Mouse (Mus musculus): ENCODE measurements around the gene Gfral. TPM values are rescaled to one million over a fixed set of nuclear protein-coding genes. Genes with fewer than 3 reads are reported as not detected.
A peak's percentile ranks its signal among the peaks of the same experiment; 100 is the strongest.

Gene Gfral
- total RNA-seq (2015) (not detected in 2 replicates), total RNA-seq (2017) (not detected in 2 replicates)

GRCm38 (mm10) chr9:76213557-76213956, at the start of gene Gfral:
Gene Gfral, minus strand, starts transcription at chr9:76213657.
- no peak for ATAC-seq (replicated peaks; ENCODE audit: poor library complexity)

GRCm38 (mm10) chr9:76257731-76258130, 44.3 kb upstream of the Gfral start:
- no peak for ATAC-seq (replicated peaks; ENCODE audit: poor library complexity)

GRCm38 (mm10) chr9:76252544-76252943, 39.1 kb upstream of the Gfral start:
- ATAC-seq (replicated peaks; ENCODE audit: poor library complexity): no peak

- ATAC-seq (replicated peaks; ENCODE audit: poor library complexity): no peak
Measured at GRCm38 (mm10) chr9:76252109-76252508, 38.7 kb upstream of the Gfral start.

GRCm38 (mm10) chr9:76242322-76242721, 28.9 kb upstream of the Gfral start:
- no peak for ATAC-seq (replicated peaks; ENCODE audit: poor library complexity)

GRCm38 (mm10) chr9:76237946-76238345, 24.5 kb upstream of the Gfral start:
- no peak for ATAC-seq (replicated peaks; ENCODE audit: poor library complexity)

GRCm38 (mm10) chr9:76237243-76237642, 23.8 kb upstream of the Gfral start:
- peak; percentile 37; the same call in 1 of the 2 replicates for ATAC-seq (replicated peaks; ENCODE audit: poor library complexity)

- ATAC-seq (replicated peaks; ENCODE audit: poor library complexity): peak; percentile 97
Measured at GRCm38 (mm10) chr9:76236626-76237025, 23.2 kb upstream of the Gfral start.

- peak; percentile 50 for ATAC-seq (replicated peaks; ENCODE audit: poor library complexity)
Measured at GRCm38 (mm10) chr9:76235945-76236503, 22.6 kb upstream of the Gfral start.

GRCm38 (mm10) chr9:76234899-76235298, 21.4 kb upstream of the Gfral start:
- ATAC-seq (replicated peaks; ENCODE audit: poor library complexity): no peak

GRCm38 (mm10) chr9:76230400-76230799, 16.9 kb upstream of the Gfral start:
- peak; percentile 95 for ATAC-seq (replicated peaks; ENCODE audit: poor library complexity)

GRCm38 (mm10) chr9:76217178-76217975, 3.9 kb upstream of the Gfral start:
- ATAC-seq (replicated peaks; ENCODE audit: poor library complexity): no peak

GRCm38 (mm10) chr9:76214678-76215077, 1.2 kb upstream of the Gfral start:
- no peak for ATAC-seq (replicated peaks; ENCODE audit: poor library complexity)

- ATAC-seq (replicated peaks; ENCODE audit: poor library complexity): no peak
Measured at GRCm38 (mm10) chr9:76196917-76197316, 16.5 kb downstream of the Gfral start.

- ATAC-seq (replicated peaks; ENCODE audit: poor library complexity): no peak
Measured at GRCm38 (mm10) chr9:76179221-76179620, 34.2 kb downstream of the Gfral start.

GRCm38 (mm10) chr9:76172686-76173295, 40.7 kb downstream of the Gfral start:
- no peak for ATAC-seq (replicated peaks; ENCODE audit: poor library complexity)

GRCm38 (mm10) chr9:76168355-76168754, 45.1 kb downstream of the Gfral start:
- ATAC-seq (replicated peaks; ENCODE audit: poor library complexity): no peak

- no peak for ATAC-seq (replicated peaks; ENCODE audit: poor library complexity)
Measured at GRCm38 (mm10) chr9:76162446-76162845, 51.0 kb downstream of the Gfral start.

GRCm38 (mm10) chr9:76145593-76145992, 67.9 kb downstream of the Gfral start:
- no peak for ATAC-seq (replicated peaks; ENCODE audit: poor library complexity)

GRCm38 (mm10) chr9:76138378-76139109, 74.9 kb downstream of the Gfral start:
- no peak for ATAC-seq (replicated peaks; ENCODE audit: poor library complexity)

- ATAC-seq (replicated peaks; ENCODE audit: poor library complexity): no peak
Measured at GRCm38 (mm10) chr9:76134042-76134441, 79.4 kb downstream of the Gfral start.
